Mouse (Mus musculus): ENCODE measurements at regions not wholly inside any gene's neighbourhood (a gene's known extent, or its start where the extent isn't known, plus 50 kb on each side); places are given as distances from the start of the nearest gene placed in this dataset.

GRCm38 (mm10) chr15:25117980-25118379, 295.6 kb downstream of the Basp1 start:
- Histone ChIP-seq H3K4me3 (no peak overlapping the region), H3K4me1 (replicated peaks) (no peaks in the 10 kb centered on the region), H3K9ac (no peak overlapping the region), H3K27ac (ENCODE audit: poor library complexity, severe bottlenecking) (no peak overlapping the region), H3K36me3 (no peaks in the 10 kb centered on the region), H3K4me2 (no peak overlapping the region), H3K9me3 (replicated peaks) (no peaks in the 10 kb centered on the region), H3K27me3 (replicated peaks) (no peaks in the 10 kb centered on the region)
- WGBS = 32% methylated on average over 3 of the region's 3 CpGs
- no peak for ATAC-seq (ENCODE audit: insufficient number of reproducible peaks, low FRiP score)

- no peak for ATAC-seq (ENCODE audit: insufficient number of reproducible peaks, low FRiP score)
- WGBS = 84% methylated on average over 5 of the region's 5 CpGs
- Histone ChIP-seq H3K9me3 (replicated peaks) (no peaks in the 10 kb centered on the region), H3K27me3 (replicated peaks) (no peaks in the 10 kb centered on the region), H3K4me1 (replicated peaks) (no peaks in the 10 kb centered on the region), H3K4me3 (no peak overlapping the region), H3K36me3 (no peaks in the 10 kb centered on the region), H3K9ac (no peak overlapping the region), H3K4me2 (no peak overlapping the region), H3K27ac (ENCODE audit: poor library complexity, severe bottlenecking) (no peak overlapping the region)
Measured at GRCm38 (mm10) chr15:25102727-25103126, 310.8 kb downstream of the Basp1 start.

GRCm38 (mm10) chr15:25093758-25094157, 319.8 kb downstream of the Basp1 start:
- no peak overlapping the region for H3K9ac ChIP-seq
- no peaks in the 10 kb centered on the region for H3K4me1 ChIP-seq (replicated peaks)
- H3K27me3 ChIP-seq (replicated peaks) = no peaks in the 10 kb centered on the region
- H3K27ac ChIP-seq (ENCODE audit: poor library complexity, severe bottlenecking) = no peak overlapping the region
- H3K4me2 ChIP-seq = no peak overlapping the region
- no peak overlapping the region for H3K4me3 ChIP-seq
- no peaks in the 10 kb centered on the region for H3K36me3 ChIP-seq
- 24% methylated on average over 6 of the region's 6 CpGs for WGBS
- H3K9me3 ChIP-seq (replicated peaks) = no peaks in the 10 kb centered on the region
- ATAC-seq (ENCODE audit: insufficient number of reproducible peaks, low FRiP score) = no peak

- ATAC-seq (ENCODE audit: insufficient number of reproducible peaks, low FRiP score) = no peak
- Histone ChIP-seq H3K4me1 (replicated peaks) (no peaks in the 10 kb centered on the region), H3K9ac (no peak overlapping the region), H3K36me3 (no peaks in the 10 kb centered on the region), H3K9me3 (replicated peaks) (no peaks in the 10 kb centered on the region), H3K4me2 (no peak overlapping the region), H3K27ac (ENCODE audit: poor library complexity, severe bottlenecking) (no peak overlapping the region), H3K4me3 (no peak overlapping the region), H3K27me3 (replicated peaks) (no peaks in the 10 kb centered on the region)
- 72% methylated on average over 1 of the region's 1 CpGs for WGBS
Measured at GRCm38 (mm10) chr15:25069701-25070100, 343.9 kb downstream of the Basp1 start.

GRCm38 (mm10) chr15:25059347-25059746, 354.2 kb downstream of the Basp1 start:
- no peak overlapping the region for H3K4me3 ChIP-seq
- H3K27me3 ChIP-seq (replicated peaks) = no peaks in the 10 kb centered on the region
- no peaks in the 10 kb centered on the region for H3K9me3 ChIP-seq (replicated peaks)
- H3K9ac ChIP-seq = no peak overlapping the region
- no peaks in the 10 kb centered on the region for H3K36me3 ChIP-seq
- H3K4me2 ChIP-seq = no peak overlapping the region
- no peak for ATAC-seq (ENCODE audit: insufficient number of reproducible peaks, low FRiP score)
- H3K4me1 ChIP-seq (replicated peaks) = no peaks in the 10 kb centered on the region
- no peak overlapping the region for H3K27ac ChIP-seq (ENCODE audit: poor library complexity, severe bottlenecking)

GRCm38 (mm10) chr15:25047875-25048274, 365.7 kb downstream of the Basp1 start:
- Histone ChIP-seq H3K27ac (ENCODE audit: poor library complexity, severe bottlenecking) (no peak overlapping the region), H3K4me2 (no peak overlapping the region), H3K27me3 (replicated peaks) (no peaks in the 10 kb centered on the region), H3K36me3 (no peaks in the 10 kb centered on the region), H3K4me3 (no peak overlapping the region), H3K4me1 (replicated peaks) (no peaks in the 10 kb centered on the region), H3K9me3 (replicated peaks) (0 out of 2 replicates have a peak, but pooled peaks cover 5% of the 10 kb centered on the region), H3K9ac (no peak overlapping the region)
- no peak for ATAC-seq (ENCODE audit: insufficient number of reproducible peaks, low FRiP score)
- 53% methylated on average over 1 of the region's 1 CpGs for WGBS

GRCm38 (mm10) chr15:25046514-25047138, 366.9 kb downstream of the Basp1 start:
- no peak overlapping the region for H3K4me3 ChIP-seq
- WGBS = 56% methylated on average over 5 of the region's 5 CpGs
- ATAC-seq (ENCODE audit: insufficient number of reproducible peaks, low FRiP score) = no peak
- H3K27me3 ChIP-seq (replicated peaks) = no peaks in the 10 kb centered on the region
- H3K27ac ChIP-seq (ENCODE audit: poor library complexity, severe bottlenecking) = no peak overlapping the region
- no peak overlapping the region for H3K9ac ChIP-seq
- no peak overlapping the region for H3K4me2 ChIP-seq
- no peaks in the 10 kb centered on the region for H3K36me3 ChIP-seq
- 0 out of 2 replicates have a peak, but pooled peaks cover 5% of the 10 kb centered on the region for H3K9me3 ChIP-seq (replicated peaks)
- H3K4me1 ChIP-seq (replicated peaks) = no peaks in the 10 kb centered on the region

GRCm38 (mm10) chr15:25036231-25036630, 377.3 kb downstream of the Basp1 start:
- 78% methylated on average over 3 of the region's 3 CpGs for WGBS
- Histone ChIP-seq H3K9ac (no peak overlapping the region), H3K4me3 (no peak overlapping the region), H3K4me2 (no peak overlapping the region), H3K9me3 (replicated peaks) (no peaks in the 10 kb centered on the region), H3K4me1 (replicated peaks) (no peaks in the 10 kb centered on the region), H3K27me3 (replicated peaks) (no peaks in the 10 kb centered on the region), H3K36me3 (no peaks in the 10 kb centered on the region), H3K27ac (ENCODE audit: poor library complexity, severe bottlenecking) (no peak overlapping the region)
- ATAC-seq (ENCODE audit: insufficient number of reproducible peaks, low FRiP score) = no peak

GRCm38 (mm10) chr15:25027865-25028264, 385.7 kb downstream of the Basp1 start:
- Histone ChIP-seq H3K27me3 (replicated peaks) (no peaks in the 10 kb centered on the region), H3K4me3 (no peak overlapping the region), H3K36me3 (no peaks in the 10 kb centered on the region), H3K9ac (no peak overlapping the region), H3K27ac (ENCODE audit: poor library complexity, severe bottlenecking) (no peak overlapping the region), H3K9me3 (replicated peaks) (no peaks in the 10 kb centered on the region), H3K4me1 (replicated peaks) (peaks cover 5% of the 10 kb centered on the region; the same call in 1 of the 2 replicates), H3K4me2 (no peak overlapping the region)
- WGBS = 80% methylated on average over 8 of the region's 8 CpGs
- ATAC-seq (ENCODE audit: insufficient number of reproducible peaks, low FRiP score) = no peak

GRCm38 (mm10) chr15:25026786-25027461, 386.6 kb downstream of the Basp1 start:
- Histone ChIP-seq H3K36me3 (no peaks in the 10 kb centered on the region), H3K4me3 (peak overlapping the region; percentile 20), H3K9me3 (replicated peaks) (no peaks in the 10 kb centered on the region), H3K27me3 (replicated peaks) (no peaks in the 10 kb centered on the region), H3K4me1 (replicated peaks) (peaks cover 5% of the 10 kb centered on the region; the same call in 1 of the 2 replicates), H3K9ac (no peak overlapping the region), H3K27ac (ENCODE audit: poor library complexity, severe bottlenecking) (no peak overlapping the region), H3K4me2 (peak overlapping the region; percentile 58)
- 11% methylated on average over 15 of the region's 15 CpGs for WGBS
- no peak for ATAC-seq (ENCODE audit: insufficient number of reproducible peaks, low FRiP score)

GRCm38 (mm10) chr15:25026351-25026750, 387.2 kb downstream of the Basp1 start:
- ATAC-seq (ENCODE audit: insufficient number of reproducible peaks, low FRiP score) = no peak
- H3K4me3 ChIP-seq = no peak overlapping the region
- 79% methylated on average over 8 of the region's 8 CpGs for WGBS
- H3K36me3 ChIP-seq = no peaks in the 10 kb centered on the region
- no peak overlapping the region for H3K4me2 ChIP-seq
- H3K27ac ChIP-seq (ENCODE audit: poor library complexity, severe bottlenecking) = no peak overlapping the region
- peaks cover 5% of the 10 kb centered on the region; the same call in 1 of the 2 replicates for H3K4me1 ChIP-seq (replicated peaks)
- no peaks in the 10 kb centered on the region for H3K27me3 ChIP-seq (replicated peaks)
- H3K9me3 ChIP-seq (replicated peaks) = no peaks in the 10 kb centered on the region
- H3K9ac ChIP-seq = no peak overlapping the region

- 48% methylated on average over 3 of the region's 3 CpGs for WGBS
- Histone ChIP-seq H3K4me1 (replicated peaks) (no peaks in the 10 kb centered on the region; the same call in 1 of the 2 replicates), H3K4me3 (no peak overlapping the region), H3K27ac (ENCODE audit: poor library complexity, severe bottlenecking) (no peak overlapping the region), H3K36me3 (no peaks in the 10 kb centered on the region), H3K4me2 (no peak overlapping the region), H3K9ac (no peak overlapping the region), H3K9me3 (replicated peaks) (no peaks in the 10 kb centered on the region), H3K27me3 (replicated peaks) (no peaks in the 10 kb centered on the region)
- no peak for ATAC-seq (ENCODE audit: insufficient number of reproducible peaks, low FRiP score)
Measured at GRCm38 (mm10) chr15:25020916-25021315, 392.6 kb downstream of the Basp1 start.
